Mouse (Mus musculus): Measurements from ENCODE around the gene Chek2. TPM values are rescaled to one million over a fixed set of nuclear protein-coding genes. Genes with fewer than 3 reads are reported as not detected.
A peak's percentile ranks its signal among the peaks of the same experiment; 100 is the strongest.
"Not testable (repeated sequence)": the region's sequence is repeated elsewhere in the genome, so short reads cannot be mapped to it uniquely, and the experiment has no call there.

Gene Chek2
- total RNA-seq, 2 experiments from 2014 or later: 2.9 to 4.1 TPM

- no peak for DNase-seq
These were observed 621 bp upstream of the Chek2 start for GRCm38 (mm10) chr5:110839038-110839677.

- peak; percentile 42 for DNase-seq
These were observed 686 bp downstream of the Chek2 start for GRCm38 (mm10) chr5:110840465-110840864.

- no peak for DNase-seq
These were observed 1.5 kb downstream of the Chek2 start for GRCm38 (mm10) chr5:110841046-110841862.

GRCm38 (mm10) chr5:110852990-110853389, 13.2 kb downstream of the Chek2 start:
- no peak for DNase-seq

- no peak for DNase-seq
These were observed 17.3 kb downstream of the Chek2 start for GRCm38 (mm10) chr5:110857091-110857490.

- DNase-seq: peak; percentile 47 to 62
These were observed 19.4 kb downstream of the Chek2 start for GRCm38 (mm10) chr5:110859013-110859650.

GRCm38 (mm10) chr5:110860445-110860844, 20.7 kb downstream of the Chek2 start:
- DNase-seq: no peak

GRCm38 (mm10) chr5:110868460-110868859, 28.7 kb downstream of the Chek2 start:
- DNase-seq: no peak

- DNase-seq: no peak
These were observed 29.5 kb downstream of the Chek2 start for GRCm38 (mm10) chr5:110869242-110869669.

- no peak for DNase-seq
These were observed 33.4 kb downstream of the Chek2 start for GRCm38 (mm10) chr5:110873160-110873559.

- peak; percentile 56 to 75 for DNase-seq
These were observed 34.9 kb downstream of the Chek2 start for GRCm38 (mm10) chr5:110874711-110875110.

- no peak for DNase-seq
These were observed 35.5 kb downstream of the Chek2 start for GRCm38 (mm10) chr5:110875286-110875685.

- no peak for DNase-seq
These were observed 38.1 kb downstream of the Chek2 start for GRCm38 (mm10) chr5:110877666-110878505.

GRCm38 (mm10) chr5:110878526-110878925, 38.7 kb downstream of the Chek2 start:
- DNase-seq: not testable (repeated sequence)

- no peak for DNase-seq
These were observed 39.3 kb downstream of the Chek2 start for GRCm38 (mm10) chr5:110879042-110879441.

- peak; percentile 93 to 96 for DNase-seq
These were observed 40.0 kb downstream of the Chek2 start, which contains the start of gene Ttc28 for GRCm38 (mm10) chr5:110879584-110880374. TSS of gene Ttc28 (plus strand) at chr5:110879803.

- DNase-seq: no peak
These were observed 48.8 kb downstream of the Chek2 start for GRCm38 (mm10) chr5:110888596-110888995.

- DNase-seq: no peak
These were observed 50.2 kb downstream of the Chek2 start for GRCm38 (mm10) chr5:110889945-110890344.

GRCm38 (mm10) chr5:110890561-110890960, 50.8 kb downstream of the Chek2 start:
- no peak for DNase-seq

- no peak for DNase-seq
These were observed 57.5 kb downstream of the Chek2 start for GRCm38 (mm10) chr5:110897114-110897788.
